Mouse (Mus musculus) embryonic facial prominence, embryonic 14.5 days (tissue): ENCODE data around the gene Pate3. TPM values are rescaled to one million over a fixed set of nuclear protein-coding genes. Genes with fewer than 3 reads are reported as not detected.

ENCODE experiments used
- polyA plus RNA-seq: library from polyadenylated mRNA; unstranded; fragments of >200 nt; fragmentation: Nextera tagmentation; extraction: Ambion mirVana; gene quantifications from 2 replicates; pipeline ENCODE4 v1.2.1, GENCODE M21; 2014

The Pate3 gene
- polyA plus RNA-seq, 1 experiment from 2014 or later = not detected

Other genes starting within 250 kb of the Pate3 start
- gene Cdon, start 227.1 kb downstream of the Pate3 start, polyA plus RNA-seq = 15.8 and 19.7 TPM in 2 replicates
- not detected in 2 replicates for gene Gm1113, start 129.9 kb downstream of the Pate3 start, polyA plus RNA-seq
- gene Ddx25, start 89.7 kb downstream of the Pate3 start, polyA plus RNA-seq = 3.7 and 4.9 TPM in 2 replicates
- gene Pus3, start 89.6 kb downstream of the Pate3 start, polyA plus RNA-seq = 18.0 and 20.2 TPM in 2 replicates
- gene Pate2, start 77.9 kb downstream of the Pate3 start, polyA plus RNA-seq = 0.24 and 0.61 TPM in 2 replicates
- gene Hyls1, start 77.8 kb downstream of the Pate3 start, polyA plus RNA-seq = 17.4 and 18.4 TPM in 2 replicates
- not detected in 2 replicates for gene Pate4, start 36.3 kb downstream of the Pate3 start, polyA plus RNA-seq
- not detected in 2 replicates for gene Pate1, start 39.2 kb upstream of the Pate3 start, polyA plus RNA-seq
- gene Gm17677, start 92.8 kb upstream of the Pate3 start, polyA plus RNA-seq = not detected in 2 replicates
- not detected in 2 replicates for gene Gm17727, start 129.9 kb upstream of the Pate3 start, polyA plus RNA-seq
- not detected in 2 replicates for gene Gm27235, start 141.9 kb upstream of the Pate3 start, polyA plus RNA-seq
- gene D730048I06Rik, start 141.9 kb upstream of the Pate3 start, polyA plus RNA-seq = not detected in 2 replicates
- not detected in 2 replicates for gene 9230110F15Rik, start 195.9 kb upstream of the Pate3 start, polyA plus RNA-seq